Mouse (Mus musculus) neural tube, embryonic 12.5 days (tissue): Measurements from ENCODE around the gene Cyp1a1. TPM values are rescaled to one million over a fixed set of nuclear protein-coding genes. Genes with fewer than 3 reads are reported as not detected.
"Not testable (repeated sequence)": the region's sequence is repeated elsewhere in the genome, so short reads cannot be mapped to it uniquely, and the experiment has no call there.

ENCODE experiments used
- ATAC-seq: fragments of 200-750 bp; cut with Nextera tagmentation; 2 replicates; pipeline ENCODE4 v1.8.0; 2017; ENCODE audit warnings: low read depth, mild to moderate bottlenecking, moderate TSS enrichment, moderate library complexity; ENCODE audit not compliant: low FRiP score
- H3K27ac ChIP-seq: fragments of 300-500 bp; sonication (generic); 2 replicates; pipeline ENCODE4 v1.5.1; 2016
- H3K27me3 ChIP-seq: fragments of 300-500 bp; sonication (generic); replicated peaks from 2 replicates; pipeline ENCODE4 v1.6.1; 2016; ENCODE audit warnings: mild to moderate bottlenecking
- H3K36me3 ChIP-seq: fragments of 300-500 bp; sonication (generic); 2 replicates; pipeline ENCODE4 v1.6.1; 2016; ENCODE audit warnings: mild to moderate bottlenecking
- H3K4me1 ChIP-seq: fragments of 300-500 bp; sonication (generic); 2 replicates; pipeline ENCODE4 v1.6.1; 2016
- H3K4me2 ChIP-seq: fragments of 300-500 bp; sonication (generic); replicated peaks from 2 replicates; pipeline ENCODE4 v1.6.1; 2016; ENCODE audit warnings: mild to moderate bottlenecking
- H3K4me3 ChIP-seq: fragments of 300-500 bp; sonication (generic); 2 replicates; pipeline ENCODE4 v1.5.1; 2016
- H3K9ac ChIP-seq: fragments of 300-500 bp; sonication (generic); 2 replicates; pipeline ENCODE4 v1.6.1; 2016; ENCODE audit warnings: mild to moderate bottlenecking
- H3K9me3 ChIP-seq: fragments of 300-500 bp; sonication (generic); 2 replicates; pipeline ENCODE4 v1.6.1; 2016; ENCODE audit warnings: mild to moderate bottlenecking
- WGBS: fragments of 180-500 bp; shearing (Covaris S2); methylation state at CpG from one replicate; pipeline ENCODE4 v1.1.7; 2016; 5-methylcytosine and 5-hydroxymethylcytosine counted together
- polyA plus RNA-seq: library from polyadenylated mRNA; unstranded; fragments of >200 nt; fragmentation: Nextera tagmentation; extraction: Ambion mirVana; gene quantifications from 2 replicates; pipeline ENCODE4 v1.2.1, GENCODE M21; 2016

Cyp1a1 gene
- polyA plus RNA-seq, 1 experiment from 2014 or later = not detected

DNA sequence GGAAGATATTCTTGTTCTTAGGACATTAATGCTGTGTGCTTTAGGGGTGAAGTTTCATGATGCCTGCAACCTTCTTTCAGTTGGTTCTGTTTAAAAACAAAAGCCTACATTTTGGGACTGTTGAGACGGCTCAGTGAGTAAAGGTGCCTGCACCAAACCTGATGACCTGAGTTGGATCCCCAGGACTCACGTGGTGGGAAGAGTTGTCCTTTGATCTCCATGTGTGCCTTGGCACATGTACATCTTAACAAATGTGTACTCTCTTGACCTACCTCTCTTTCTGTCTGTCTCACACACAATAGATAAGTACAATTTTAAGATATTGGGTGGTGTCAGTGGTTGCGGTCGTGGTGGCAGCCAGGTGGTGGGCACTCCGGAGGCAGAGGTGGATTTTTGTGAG is 1.7 kb upstream of the Cyp1a1 start:
- H3K36me3 ChIP-seq = no peaks in the 10 kb centered on the region
- no peaks in the 10 kb centered on the region for H3K27me3 ChIP-seq
- 92% methylated on average over 5 of the region's 5 CpGs for WGBS

GRCm38 (mm10) chr9:57688158-57688557 is 430 bp downstream of the Cyp1a1 start:
- ATAC-seq = no peak
- Histone ChIP-seq H3K9ac (no peak overlapping the region), H3K9me3 (no peaks in the 10 kb centered on the region), H3K4me2 (no peak overlapping the region), H3K36me3 (no peaks in the 10 kb centered on the region), H3K27ac (no peak overlapping the region), H3K4me3 (no peak overlapping the region), H3K27me3 (no peaks in the 10 kb centered on the region), H3K4me1 (no peaks in the 10 kb centered on the region)
- 51% methylated on average over 2 of the region's 2 CpGs for WGBS

More for the DNA sequence above, 1.7 kb upstream of the Cyp1a1 start:
- ATAC-seq = no peak
- Histone ChIP-seq H3K27ac (no peak overlapping the region), H3K4me1 (no peaks in the 10 kb centered on the region), H3K9ac (no peak overlapping the region), H3K9me3 (no peaks in the 10 kb centered on the region), H3K4me3 (no peak overlapping the region), H3K4me2 (no peak overlapping the region)

GRCm38 (mm10) chr9:57688606-57689005 is 878 bp downstream of the Cyp1a1 start:
- 88% methylated on average over 2 of the region's 2 CpGs for WGBS
- H3K36me3 ChIP-seq = no peaks in the 10 kb centered on the region
- H3K27me3 ChIP-seq = no peaks in the 10 kb centered on the region
- H3K4me2 ChIP-seq = no peak overlapping the region
- no peak for ATAC-seq
- H3K9me3 ChIP-seq = no peaks in the 10 kb centered on the region
- no peaks in the 10 kb centered on the region for H3K4me1 ChIP-seq
- H3K27ac ChIP-seq = no peak overlapping the region
- no peak overlapping the region for H3K9ac ChIP-seq
- H3K4me3 ChIP-seq = no peak overlapping the region

- H3K4me1 ChIP-seq = peaks cover 13% of the 10 kb centered on the region
- H3K36me3 ChIP-seq = no peaks in the 10 kb centered on the region
- no peak overlapping the region for H3K27ac ChIP-seq
- no peaks in the 10 kb centered on the region for H3K9me3 ChIP-seq
- H3K27me3 ChIP-seq = peaks cover 36% of the 10 kb centered on the region
- no peak for ATAC-seq
- no peak overlapping the region for H3K4me3 ChIP-seq
- no peak overlapping the region for H3K4me2 ChIP-seq
- WGBS = 89% methylated on average over 2 of the region's 2 CpGs
- no peak overlapping the region for H3K9ac ChIP-seq
Measured at GRCm38 (mm10) chr9:57694108-57694507, 6.4 kb downstream of the Cyp1a1 start.

- H3K9me3 ChIP-seq = no peaks in the 10 kb centered on the region
- WGBS = 1% methylated on average over 42 of the region's 42 CpGs
- H3K4me1 ChIP-seq = peaks cover 13% of the 10 kb centered on the region
- H3K4me3 ChIP-seq = peak overlapping the region; percentile 39
- peaks cover 36% of the 10 kb centered on the region for H3K27me3 ChIP-seq
- peak overlapping the region; percentile 68 for H3K4me2 ChIP-seq
- peak overlapping the region; percentile 58 for H3K9ac ChIP-seq
- H3K27ac ChIP-seq = no peak overlapping the region
- 0 out of 2 replicates have a peak, but pooled peaks have one; percentile 13 for ATAC-seq
- no peaks in the 10 kb centered on the region for H3K36me3 ChIP-seq
Measured at GRCm38 (mm10) chr9:57696380-57697285, 8.9 kb downstream of the Cyp1a1 start.

DNA sequence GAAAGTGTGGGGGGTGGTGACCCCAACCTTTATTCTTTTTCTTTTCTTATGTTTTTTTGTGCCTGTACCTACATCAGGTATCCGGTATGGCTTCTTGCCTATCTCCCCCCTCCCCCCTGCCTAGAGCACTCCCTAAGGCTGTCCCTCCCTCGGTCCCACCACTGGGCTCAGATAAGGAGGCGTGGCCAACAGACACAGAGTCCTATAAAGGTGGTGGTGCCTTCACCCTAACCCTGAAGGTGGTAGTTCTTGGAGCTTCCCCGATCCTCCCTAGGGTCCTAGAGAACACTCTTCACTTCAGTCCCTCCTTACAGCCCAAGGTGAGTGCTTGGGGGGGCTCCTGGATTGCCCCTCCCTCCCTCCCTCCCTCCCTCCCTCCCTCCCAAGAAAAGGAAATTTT is 9.7 kb downstream of the Cyp1a1 start:
- H3K27me3 ChIP-seq = peaks cover 36% of the 10 kb centered on the region
- H3K4me2 ChIP-seq = peak overlapping the region; percentile 68; the same call in 1 of the 2 replicates
- H3K4me3 ChIP-seq = no peak overlapping the region
- no peak overlapping the region for H3K27ac ChIP-seq
- H3K4me1 ChIP-seq = peaks cover 13% of the 10 kb centered on the region
- no peaks in the 10 kb centered on the region for H3K9me3 ChIP-seq
- WGBS = 12% methylated on average over 4 of the region's 4 CpGs
- ATAC-seq = no peak
- H3K36me3 ChIP-seq = no peaks in the 10 kb centered on the region
- H3K9ac ChIP-seq = no peak overlapping the region

DNA sequence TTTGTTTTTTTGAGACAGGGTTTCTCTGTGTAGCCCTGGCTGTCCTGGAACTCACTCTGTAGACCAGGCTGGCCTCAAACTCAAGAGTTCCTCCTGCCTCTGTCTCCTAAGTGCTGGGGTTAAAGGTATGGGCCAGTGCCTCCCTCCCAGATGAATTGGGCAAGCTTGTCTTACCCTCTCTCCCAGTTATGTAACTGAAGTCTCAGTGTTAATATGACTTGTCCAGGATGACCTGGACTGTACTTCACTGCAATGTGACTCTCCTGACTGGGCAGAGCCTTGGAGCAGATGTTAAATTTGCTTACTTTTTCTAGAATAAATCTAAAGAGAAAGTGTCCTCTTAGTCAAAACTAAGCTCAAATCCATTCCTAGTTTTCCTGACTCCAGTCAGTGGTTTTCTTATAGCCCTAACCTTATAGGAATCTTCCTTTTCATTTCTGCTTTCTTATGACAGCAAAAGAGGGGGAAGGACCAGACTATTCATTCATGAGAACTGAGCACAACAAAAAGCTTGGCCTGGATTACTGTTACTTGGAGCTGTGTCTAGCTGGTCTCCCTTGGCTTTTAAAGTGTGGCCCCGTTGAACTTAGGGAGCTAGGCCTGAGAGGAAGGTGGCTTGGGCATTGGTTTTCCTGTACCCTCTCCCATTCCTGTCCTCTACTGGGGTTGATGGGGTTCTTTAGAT is 10.9 kb downstream of the Cyp1a1 start:
- no peak for ATAC-seq
- Histone ChIP-seq H3K27ac (no peak overlapping the region), H3K9ac (no peak overlapping the region), H3K4me3 (no peak overlapping the region), H3K36me3 (no peaks in the 10 kb centered on the region), H3K4me2 (no peak overlapping the region), H3K4me1 (peaks cover 13% of the 10 kb centered on the region), H3K9me3 (no peaks in the 10 kb centered on the region), H3K27me3 (peaks cover 36% of the 10 kb centered on the region)
- 78% methylated on average over 1 of the region's 1 CpGs for WGBS

DNA sequence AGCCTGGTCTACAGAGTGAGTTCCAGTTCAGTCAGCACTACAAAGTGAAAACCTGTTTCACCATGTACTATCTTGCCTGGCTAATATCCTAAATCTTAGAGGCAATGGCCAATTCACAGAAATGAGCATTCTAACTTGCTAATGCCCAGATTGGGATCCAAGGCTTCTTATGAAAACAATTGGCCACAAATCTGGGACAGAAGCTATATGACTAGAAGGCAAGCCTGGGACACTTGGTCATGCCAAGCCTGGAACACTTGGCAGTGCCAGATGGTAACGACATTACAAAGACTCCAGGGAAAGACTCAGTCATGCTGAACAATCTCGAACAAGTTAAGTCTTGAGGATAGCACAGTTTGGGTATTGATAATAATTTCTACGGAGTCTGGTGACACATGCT is 18.8 kb downstream of the Cyp1a1 start:
- Histone ChIP-seq H3K4me1 (peaks cover 8% of the 10 kb centered on the region; the same call in 1 of the 2 replicates), H3K4me3 (no peak overlapping the region), H3K4me2 (no peak overlapping the region), H3K9ac (no peak overlapping the region), H3K36me3 (no peaks in the 10 kb centered on the region), H3K9me3 (peaks cover 6% of the 10 kb centered on the region; the same call in 1 of the 2 replicates), H3K27ac (no peak overlapping the region), H3K27me3 (no peaks in the 10 kb centered on the region)
- WGBS = 91% methylated on average over 3 of the region's 3 CpGs
- no peak for ATAC-seq

GRCm38 (mm10) chr9:57708068-57708719 is 20.5 kb downstream of the Cyp1a1 start, which contains the start of gene Edc3:
TSS of gene Edc3 (plus strand) at chr9:57708540.
- ATAC-seq = peak; percentile 93
- Histone ChIP-seq H3K9ac (peak within 1 kb of the TSS; percentile 86), H3K4me3 (peak within 1 kb of the TSS; percentile 89), H3K27me3 (no peaks in the 10 kb centered on the region), H3K36me3 (peaks cover 1% of the 10 kb centered on the region; the same call in 1 of the 2 replicates), H3K4me1 (peaks cover 8% of the 10 kb centered on the region; the same call in 1 of the 2 replicates), H3K27ac (peak within 1 kb of the TSS; percentile 60; the same call in 1 of the 2 replicates), H3K9me3 (peaks cover 6% of the 10 kb centered on the region; the same call in 1 of the 2 replicates), H3K4me2 (peak within 1 kb of the TSS; percentile 75)
- WGBS = under 1% methylated on average over 23 of the region's 23 CpGs

DNA sequence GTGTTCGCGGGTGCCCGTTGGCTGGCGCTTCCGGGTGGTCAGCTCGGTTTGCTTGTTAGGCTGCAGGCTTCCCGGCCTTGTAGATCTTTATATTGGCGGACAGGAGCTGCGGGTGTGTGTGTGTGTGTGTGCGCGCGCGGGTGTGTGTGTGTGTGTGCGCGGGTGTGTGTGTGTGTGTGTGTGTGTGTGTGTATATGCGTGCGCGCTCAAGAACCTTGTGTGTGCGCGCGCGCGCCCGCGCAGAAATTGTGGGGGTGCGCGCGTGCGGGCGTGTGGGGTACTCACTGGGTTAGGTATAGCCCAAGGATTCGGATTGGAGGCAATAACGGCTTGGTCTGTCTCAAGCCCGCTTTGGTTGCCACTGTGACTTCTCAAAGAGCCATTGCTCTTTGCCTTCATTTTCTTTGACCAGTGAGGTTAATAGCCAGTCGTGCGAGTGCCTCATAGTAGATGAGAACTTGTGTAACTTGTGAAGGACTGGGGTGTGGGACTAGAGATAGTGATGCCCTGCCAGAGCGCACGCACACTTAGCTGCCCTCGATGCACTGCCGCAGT is 21.1 kb downstream of the Cyp1a1 start:
- Histone ChIP-seq H3K4me2 (peak overlapping the region; percentile 75), H3K4me3 (peak overlapping the region; percentile 89), H3K9ac (peak overlapping the region; percentile 86), H3K27ac (peak overlapping the region; percentile 60; the same call in 1 of the 2 replicates), H3K27me3 (no peaks in the 10 kb centered on the region), H3K36me3 (peaks cover 6% of the 10 kb centered on the region; the same call in 1 of the 2 replicates), H3K4me1 (peaks cover 8% of the 10 kb centered on the region; the same call in 1 of the 2 replicates), H3K9me3 (peaks cover 6% of the 10 kb centered on the region; the same call in 1 of the 2 replicates)
- WGBS = 5% methylated on average over 39 of the region's 39 CpGs
- peak; percentile 71 for ATAC-seq

DNA sequence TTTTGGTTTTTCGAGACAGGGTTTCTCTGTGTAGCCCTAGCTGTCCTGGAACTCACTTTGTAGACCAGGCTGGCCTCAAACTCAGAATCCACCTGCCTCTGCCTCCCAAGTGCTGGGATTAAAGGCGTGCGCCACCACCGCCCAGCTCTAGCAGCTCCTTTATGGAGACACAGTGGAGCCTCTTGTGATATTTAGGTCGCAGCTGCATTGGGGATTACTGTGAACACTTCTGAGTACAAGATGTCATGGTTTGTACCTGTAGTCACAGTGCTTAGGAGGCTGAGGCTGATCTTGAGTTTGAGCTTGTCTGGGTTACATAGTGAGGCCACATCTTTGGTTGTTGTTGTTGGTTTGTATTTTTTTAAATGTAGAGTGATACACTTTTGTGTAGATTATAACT is 22.5 kb downstream of the Cyp1a1 start:
- H3K27ac ChIP-seq, H3K4me1 ChIP-seq, H3K4me3 ChIP-seq, H3K4me2 ChIP-seq, H3K9me3 ChIP-seq, H3K27me3 ChIP-seq, ATAC-seq, H3K9ac ChIP-seq: not testable (repeated sequence)
- WGBS = 92% methylated on average over 5 of the region's 5 CpGs
- H3K36me3 ChIP-seq = peaks cover 16% of the 10 kb centered on the region
